ENCODE assay signal across 10 mouse cellular contexts in genomic region chr1:171193911-171194830, GRCm38 (mm10). TPM values are rescaled to one million over a fixed set of nuclear protein-coding genes. Genes with fewer than 3 reads are reported as not detected.
A peak's percentile ranks its signal among the peaks of the same experiment; 100 is the strongest.
DNase-seq lines count a peak whose midpoint lies in the region; ATAC-seq and TF ChIP-seq lines count a peak whose summit lies in the region.
"Had no signal": no experiment of that assay in that cellular context is flagged by ENCODE, and none has a peak within 500 bp of the region (broad histone marks: within the 10 kb centered on the region; RNA-seq: fewer than 3 reads in every experiment).

No protein-coding gene starts in this region.

- H3K9ac ChIP-seq in forebrain, embryonic 11.5 days (ENCODE audit: low read length), result no peak overlapping the region
- H3K9ac ChIP-seq in hindbrain, embryonic 13.5 days, result no peak overlapping the region
- H3K9ac ChIP-seq in midbrain, embryonic 16.5 days (ENCODE audit: low read depth, low read length), result no peak overlapping the region; the same call in 1 of the 2 replicates
- H3K9ac ChIP-seq: lung, embryonic 15.5 days had no signal

- H3K36me3 ChIP-seq in forebrain, embryonic 10.5 days (replicated peaks), result no peaks in the 10 kb centered on the region
- no peaks in the 10 kb centered on the region for H3K36me3 ChIP-seq in forebrain, embryonic 11.5 days (ENCODE audit: control insufficient read depth, insufficient read depth, low read length)
- H3K36me3 ChIP-seq in hindbrain, embryonic 13.5 days, result no peaks in the 10 kb centered on the region
- no peaks in the 10 kb centered on the region for H3K36me3 ChIP-seq in midbrain, embryonic 16.5 days (ENCODE audit: control insufficient read depth, insufficient read depth, low read length)
- H3K36me3 ChIP-seq: lung, embryonic 15.5 days had no signal

- WGBS in forebrain, embryonic 10.5 days, result 22% methylated on average over 11 of the region's 11 CpGs
- WGBS in forebrain, embryonic 11.5 days, result 25% methylated on average over 11 of the region's 11 CpGs
- WGBS in hindbrain, embryonic 13.5 days, result 24% methylated on average over 11 of the region's 11 CpGs
- 26% methylated on average over 11 of the region's 11 CpGs for WGBS in midbrain, embryonic 16.5 days

- H3K9me3 ChIP-seq in forebrain, embryonic 10.5 days, result no peaks in the 10 kb centered on the region
- H3K9me3 ChIP-seq in forebrain, embryonic 11.5 days (ENCODE audit: control insufficient read depth, low read length), result no peaks in the 10 kb centered on the region
- no peaks in the 10 kb centered on the region for H3K9me3 ChIP-seq in hindbrain, embryonic 13.5 days
- no peaks in the 10 kb centered on the region for H3K9me3 ChIP-seq in midbrain, embryonic 16.5 days (replicated peaks; ENCODE audit: control insufficient read depth, low read length, poor library complexity, severe bottlenecking)
- H3K9me3 ChIP-seq: lung, embryonic 15.5 days had no signal

- intact Hi-C loops in left cerebral cortex, postnatal 36 days (cut with DNase I), result no loop called here

- peaks cover 50% of the 10 kb centered on the region for H3K4me1 ChIP-seq in forebrain, embryonic 10.5 days
- H3K4me1 ChIP-seq in forebrain, embryonic 11.5 days (replicated peaks; ENCODE audit: control insufficient read depth, insufficient read depth, low read length), result peaks cover 9% of the 10 kb centered on the region; the same call in 1 of the 2 replicates
- H3K4me1 ChIP-seq in bone marrow macrophage, adult 2 months (ENCODE audit: control insufficient read depth, insufficient read depth, low read length), result peaks cover 14% of the 10 kb centered on the region
- H3K4me1 ChIP-seq in hindbrain, embryonic 13.5 days (replicated peaks), result peaks cover 47% of the 10 kb centered on the region
- H3K4me1 ChIP-seq in midbrain, embryonic 16.5 days (ENCODE audit: control insufficient read depth, insufficient read depth, low read length), result peaks cover 23% of the 10 kb centered on the region

- TF ChIP-seq POLR2A in bone marrow macrophage, adult 2 months (IDR thresholded peaks at IDR 0.05; ENCODE audit: borderline replicate concordance, low read depth, low read length), result no peak

- peaks cover 99% of the 10 kb centered on the region for H3K27me3 ChIP-seq in forebrain, embryonic 10.5 days (ENCODE audit: poor library complexity, severe bottlenecking)
- peaks cover 33% of the 10 kb centered on the region for H3K27me3 ChIP-seq in forebrain, embryonic 11.5 days (ENCODE audit: control insufficient read depth, insufficient read depth, low read length)
- peaks cover 72% of the 10 kb centered on the region for H3K27me3 ChIP-seq in hindbrain, embryonic 13.5 days
- H3K27me3 ChIP-seq in midbrain, embryonic 16.5 days (ENCODE audit: control insufficient read depth, insufficient read depth, low read depth, low read length), result peaks cover 4% of the 10 kb centered on the region
- H3K27me3 ChIP-seq: Patski had no signal

- no peak for ATAC-seq in forebrain, embryonic 11.5 days (replicated peaks; ENCODE audit: low FRiP score)
- ATAC-seq in hindbrain, embryonic 13.5 days (ENCODE audit: low FRiP score), result 0 out of 2 replicates have a peak, but pooled peaks have one; percentile 7
- no peak for ATAC-seq in midbrain, embryonic 16.5 days

- H3K4me3 ChIP-seq in forebrain, embryonic 10.5 days, result peak overlapping the region; percentile 69; the same call in 1 of the 2 replicates
- H3K4me3 ChIP-seq in forebrain, embryonic 11.5 days (ENCODE audit: low read depth, low read length), result no peak overlapping the region
- H3K4me3 ChIP-seq in bone marrow macrophage, adult 2 months (ENCODE audit: insufficient read depth, low read length), result peak overlapping the region; percentile 3; the same call in 1 of the 2 replicates
- H3K4me3 ChIP-seq in hindbrain, embryonic 13.5 days, result peak overlapping the region; percentile 63
- H3K4me3 ChIP-seq in midbrain, embryonic 16.5 days (ENCODE audit: low read depth, low read length), result peak overlapping the region; percentile 29; the same call in 1 of the 2 replicates

- no peak for DNase-seq in forebrain, embryonic 10.5 days (ENCODE audit: extremely low spot score, low spot score)
- DNase-seq in forebrain, embryonic 11.5 days (ENCODE audit: low spot score), result no peak
- no peak for DNase-seq in cerebellum, adult 9-10 months
- DNase-seq in left cerebral cortex, postnatal 36 days (ENCODE audit: low spot score in 2 of 2), result no peak
- no peak for DNase-seq in kidney, postnatal 36 days

- no peak overlapping the region for H3K4me2 ChIP-seq in forebrain, embryonic 11.5 days (ENCODE audit: low read depth, low read length, severe bottlenecking)
- peak overlapping the region; percentile 54 for H3K4me2 ChIP-seq in hindbrain, embryonic 13.5 days
- H3K4me2 ChIP-seq in midbrain, embryonic 16.5 days (ENCODE audit: low read length), result peak overlapping the region; percentile 51

- no peak for TF ChIP-seq CTCF in bone marrow macrophage, adult 2 months (IDR thresholded peaks at IDR 0.05; ENCODE audit: low read depth, low read length)

- H3K27ac ChIP-seq in forebrain, embryonic 10.5 days, result no peak overlapping the region
- no peak overlapping the region for H3K27ac ChIP-seq in forebrain, embryonic 11.5 days (ENCODE audit: low read depth, low read length)
- no peak overlapping the region for H3K27ac ChIP-seq in bone marrow macrophage, adult 2 months (ENCODE audit: insufficient read depth, low read depth, low read length)
- peak overlapping the region; percentile 72 for H3K27ac ChIP-seq in hindbrain, embryonic 13.5 days
- H3K27ac ChIP-seq in midbrain, embryonic 16.5 days (ENCODE audit: low read length), result no peak overlapping the region
- H3K27ac ChIP-seq: lung, embryonic 15.5 days had no signal

RNA-seq across cellular contexts. Expression of gene Pcp4l1, which starts 1.9 kb away (rescaled TPM):
- 5.4 and 7.3 TPM in 2 replicates for polyA plus RNA-seq in forebrain, embryonic 10.5 days (2016; fragmentation: Nextera tagmentation; extraction: Ambion mirVana)
- polyA plus RNA-seq in forebrain, embryonic 11.5 days (2014; fragmentation: Nextera tagmentation; extraction: Ambion mirVana), result 7.3 and 8.2 TPM in 2 replicates
- 120 and 145 TPM in 2 replicates for polyA plus RNA-seq in bone marrow macrophage, adult 2 months (2012; ENCODE audit: insufficient read depth, insufficient read length, missing spikeins)
- polyA plus RNA-seq in hindbrain, embryonic 13.5 days (2015; fragmentation: Nextera tagmentation; extraction: Ambion mirVana), result 25.1 and 44.1 TPM in 2 replicates
- 15.1 and 20.7 TPM in 2 replicates for polyA plus RNA-seq in midbrain, embryonic 16.5 days (2015; fragmentation: Nextera tagmentation; extraction: Ambion mirVana)
- total RNA-seq in left cerebral cortex, postnatal 36 days (2021), result 100 to 1,000 TPM in 1 of 2 experiments, 10 to 100 TPM in 1; 95.1 to 123 TPM

RNA-seq across cellular contexts. Expression of gene Nr1i3, which starts 19.6 kb away (rescaled TPM):
- 0.12 and 0.24 TPM in 2 replicates for polyA plus RNA-seq in forebrain, embryonic 10.5 days (2016; fragmentation: Nextera tagmentation; extraction: Ambion mirVana)
- 0.17 and 0.23 TPM in 2 replicates for polyA plus RNA-seq in forebrain, embryonic 11.5 days (2014; fragmentation: Nextera tagmentation; extraction: Ambion mirVana)
- not detected in 2 replicates for polyA plus RNA-seq in bone marrow macrophage, adult 2 months (2012; ENCODE audit: insufficient read depth, insufficient read length, missing spikeins)
- 0.32 and 0.48 TPM in 2 replicates for polyA plus RNA-seq in hindbrain, embryonic 13.5 days (2015; fragmentation: Nextera tagmentation; extraction: Ambion mirVana)
- polyA plus RNA-seq in midbrain, embryonic 16.5 days (2015; fragmentation: Nextera tagmentation; extraction: Ambion mirVana), result 0.38 and 0.47 TPM in 2 replicates
- total RNA-seq in left cerebral cortex, postnatal 36 days (2021), result under 1 TPM in 1 of 2 experiments, not detected in 1; 0.17 TPM

RNA-seq across cellular contexts. Expression of gene Tomm40l, which starts 28.1 kb away (rescaled TPM):
- polyA plus RNA-seq in forebrain, embryonic 10.5 days (2016; fragmentation: Nextera tagmentation; extraction: Ambion mirVana), result 31.0 and 37.2 TPM in 2 replicates
- polyA plus RNA-seq in forebrain, embryonic 11.5 days (2014; fragmentation: Nextera tagmentation; extraction: Ambion mirVana), result 31.6 and 39.2 TPM in 2 replicates
- 25.8 and 27.3 TPM in 2 replicates for polyA plus RNA-seq in bone marrow macrophage, adult 2 months (2012; ENCODE audit: insufficient read depth, insufficient read length, missing spikeins)
- polyA plus RNA-seq in hindbrain, embryonic 13.5 days (2015; fragmentation: Nextera tagmentation; extraction: Ambion mirVana), result 35.4 and 42.4 TPM in 2 replicates
- 46.8 and 58.3 TPM in 2 replicates for polyA plus RNA-seq in midbrain, embryonic 16.5 days (2015; fragmentation: Nextera tagmentation; extraction: Ambion mirVana)
- total RNA-seq in left cerebral cortex, postnatal 36 days (2021), result 10 to 100 TPM; 81.7 to 86.7 TPM

RNA-seq across cellular contexts. Expression of gene Apoa2, which starts 30.7 kb away (rescaled TPM):
- 2.9 and 4.2 TPM in 2 replicates for polyA plus RNA-seq in forebrain, embryonic 10.5 days (2016; fragmentation: Nextera tagmentation; extraction: Ambion mirVana)
- 1.6 and 1.9 TPM in 2 replicates for polyA plus RNA-seq in forebrain, embryonic 11.5 days (2014; fragmentation: Nextera tagmentation; extraction: Ambion mirVana)
- polyA plus RNA-seq in bone marrow macrophage, adult 2 months (2012; ENCODE audit: insufficient read depth, insufficient read length, missing spikeins), result not detected in 2 replicates
- 4.4 and 6.0 TPM in 2 replicates for polyA plus RNA-seq in hindbrain, embryonic 13.5 days (2015; fragmentation: Nextera tagmentation; extraction: Ambion mirVana)
- 2.1 and 3.1 TPM in 2 replicates for polyA plus RNA-seq in midbrain, embryonic 16.5 days (2015; fragmentation: Nextera tagmentation; extraction: Ambion mirVana)
- 1 to 10 TPM; 1.8 to 2.3 TPM for total RNA-seq in left cerebral cortex, postnatal 36 days (2021)
- polyA plus RNA-seq: Patski had no signal

RNA-seq across cellular contexts. Expression of gene Fcer1g, which starts 40.0 kb away (rescaled TPM):
- 12.0 and 12.1 TPM in 2 replicates for polyA plus RNA-seq in forebrain, embryonic 10.5 days (2016; fragmentation: Nextera tagmentation; extraction: Ambion mirVana)
- polyA plus RNA-seq in forebrain, embryonic 11.5 days (2014; fragmentation: Nextera tagmentation; extraction: Ambion mirVana), result 18.4 and 18.6 TPM in 2 replicates
- polyA plus RNA-seq in bone marrow macrophage, adult 2 months (2012; ENCODE audit: insufficient read depth, insufficient read length, missing spikeins), result 3,398 and 3,733 TPM in 2 replicates
- polyA plus RNA-seq in hindbrain, embryonic 13.5 days (2015; fragmentation: Nextera tagmentation; extraction: Ambion mirVana), result 29.4 and 33.8 TPM in 2 replicates
- 15.9 and 19.3 TPM in 2 replicates for polyA plus RNA-seq in midbrain, embryonic 16.5 days (2015; fragmentation: Nextera tagmentation; extraction: Ambion mirVana)
- 10 to 100 TPM; 13.5 to 13.8 TPM for total RNA-seq in left cerebral cortex, postnatal 36 days (2021)
